Mouse (Mus musculus) brown adipose tissue, adult 24 weeks (tissue): ENCODE measurements around the gene Smpd3. TPM values are rescaled to one million over a fixed set of nuclear protein-coding genes. Genes with fewer than 3 reads are reported as not detected.
"Not testable (repeated sequence)": the region's sequence is repeated elsewhere in the genome, so short reads cannot be mapped to it uniquely, and the experiment has no call there.

ENCODE experiments used
- H3K27ac ChIP-seq: fragments of 200-500 bp; replicated peaks from 2 replicates; pipeline ENCODE4 v1.5.1; 2012; ENCODE audit warnings: low read depth, mild to moderate bottlenecking, low read length
- H3K4me1 ChIP-seq: fragments of 200-500 bp; 2 replicates; pipeline ENCODE4 v1.6.1; 2012; ENCODE audit warnings: low read length, mixed read lengths; ENCODE audit not compliant: control insufficient read depth, insufficient read depth, insufficient read length
- H3K4me3 ChIP-seq: fragments of 200-500 bp; 2 replicates; pipeline ENCODE4 v1.5.1; 2012; ENCODE audit warnings: low read depth, mild to moderate bottlenecking, low read length, moderate library complexity; ENCODE audit not compliant: insufficient read depth
- polyA plus RNA-seq: library from polyadenylated mRNA; stranded (reverse); fragments of >200 nt; gene quantifications from 2 replicates; pipeline ENCODE4 v1.2.4, GENCODE M21; 2012; ENCODE audit not compliant: missing spikeins, insufficient read depth, insufficient read length

Gene Smpd3
- polyA plus RNA-seq, 1 experiment, result 0.95 TPM

- Histone ChIP-seq H3K4me1 (no peaks in the 10 kb centered on the region; the same call in 1 of the 2 replicates), H3K4me3 (no peak overlapping the region), H3K27ac (no peak overlapping the region)
These were observed 25.8 kb downstream of the Smpd3 start for GRCm38 (mm10) chr8:106311967-106312366.

DNA sequence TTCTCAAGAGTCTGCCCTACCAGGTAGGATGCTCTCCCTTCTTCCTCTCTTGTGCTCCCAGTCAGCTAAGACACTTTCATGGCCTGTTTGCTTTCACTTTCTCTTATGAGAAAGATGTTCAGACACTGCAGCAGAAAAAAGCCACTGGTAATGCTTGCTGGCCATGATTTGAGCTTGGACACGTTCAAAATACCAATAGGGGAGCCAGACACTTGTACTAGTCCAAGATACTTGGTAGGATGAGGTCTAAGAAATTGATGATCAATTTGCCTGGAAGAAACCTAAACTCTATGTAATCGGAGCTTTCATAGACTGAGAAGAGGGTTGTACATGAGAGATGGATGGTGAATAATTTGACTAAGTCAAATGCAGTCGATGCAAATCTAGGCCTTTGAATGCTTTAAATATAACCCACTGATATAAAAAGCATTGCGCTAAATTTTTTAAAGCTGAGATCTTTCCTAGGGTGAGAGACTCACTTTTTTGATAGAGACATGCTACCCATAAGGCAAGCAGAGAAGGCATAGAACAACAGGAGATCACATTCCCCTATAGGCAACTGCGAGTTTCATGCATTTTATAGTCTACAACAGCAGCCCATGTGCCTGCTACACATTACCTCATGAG, 27.6 kb downstream of the Smpd3 start:
- Histone ChIP-seq H3K4me3 (no peak overlapping the region), H3K4me1 (peaks cover 11% of the 10 kb centered on the region), H3K27ac (no peak overlapping the region)

GRCm38 (mm10) chr8:106308082-106308786, 29.6 kb downstream of the Smpd3 start:
- H3K27ac ChIP-seq, H3K4me3 ChIP-seq: not testable (repeated sequence)
- H3K4me1 ChIP-seq, result peaks cover 14% of the 10 kb centered on the region

- H3K4me1 ChIP-seq, result peaks cover 14% of the 10 kb centered on the region
- H3K27ac ChIP-seq, result peak overlapping the region; percentile 67; the same call in 1 of the 2 replicates
These were observed 30.2 kb downstream of the Smpd3 start for GRCm38 (mm10) chr8:106307586-106307985.

DNA sequence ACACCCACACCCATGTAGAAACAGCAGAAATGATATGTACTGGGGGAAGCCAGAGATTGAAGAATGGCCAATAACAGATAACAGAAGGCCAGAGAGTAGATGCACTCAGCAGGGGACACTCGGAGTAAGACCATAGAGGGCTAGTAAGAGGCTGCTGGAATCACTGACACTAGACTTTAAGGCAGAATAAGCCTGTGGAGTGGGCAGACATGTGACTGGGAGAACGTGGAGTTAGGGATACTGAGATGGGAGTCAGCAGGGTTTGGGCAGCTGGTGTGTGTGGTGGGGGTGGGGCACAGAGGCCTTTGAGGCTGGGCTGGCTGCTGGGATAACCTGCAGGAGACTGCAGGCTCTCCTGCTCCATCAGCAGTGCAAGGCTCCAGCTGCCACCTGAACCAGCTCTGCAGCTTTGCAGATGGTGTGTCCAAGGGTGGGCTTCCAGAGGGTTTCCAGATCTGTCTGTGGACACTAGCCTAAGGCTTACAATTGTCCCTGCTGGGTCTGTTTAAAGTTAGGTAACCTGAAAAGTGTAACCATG, 31.0 kb downstream of the Smpd3 start:
- H3K27ac ChIP-seq, H3K4me3 ChIP-seq: not testable (repeated sequence)
- H3K4me1 ChIP-seq, result peaks cover 14% of the 10 kb centered on the region

More at GRCm38 (mm10) chr8:106307586-106307985, 30.2 kb downstream of the Smpd3 start:
- H3K4me3 ChIP-seq, result no peak overlapping the region

DNA sequence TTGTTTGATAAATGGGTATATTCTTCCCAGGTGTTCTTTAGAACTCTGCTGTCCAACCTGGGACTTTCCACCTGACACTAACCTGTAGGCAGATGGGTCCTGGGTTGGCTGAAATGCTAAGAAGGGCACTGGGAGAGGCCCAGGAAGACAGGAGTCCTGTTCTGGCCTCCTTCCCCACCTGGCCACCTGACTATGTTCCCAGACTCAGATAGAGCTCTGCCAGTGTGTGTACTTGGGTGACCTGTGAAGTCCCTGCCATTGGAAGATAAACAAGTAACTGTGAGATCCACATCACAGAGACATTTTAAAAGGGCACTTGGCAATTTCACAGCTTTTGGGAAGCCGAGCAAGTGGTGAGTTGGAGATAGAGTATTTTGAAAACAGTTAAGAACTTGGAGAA, 31.7 kb downstream of the Smpd3 start:
- H3K4me3 ChIP-seq, result no peak overlapping the region
- H3K27ac ChIP-seq, result no peak overlapping the region
- H3K4me1 ChIP-seq, result peaks cover 14% of the 10 kb centered on the region

- H3K4me1 ChIP-seq, result peaks cover 14% of the 10 kb centered on the region
These were observed 32.5 kb downstream of the Smpd3 start for GRCm38 (mm10) chr8:106305301-106305700.

DNA sequence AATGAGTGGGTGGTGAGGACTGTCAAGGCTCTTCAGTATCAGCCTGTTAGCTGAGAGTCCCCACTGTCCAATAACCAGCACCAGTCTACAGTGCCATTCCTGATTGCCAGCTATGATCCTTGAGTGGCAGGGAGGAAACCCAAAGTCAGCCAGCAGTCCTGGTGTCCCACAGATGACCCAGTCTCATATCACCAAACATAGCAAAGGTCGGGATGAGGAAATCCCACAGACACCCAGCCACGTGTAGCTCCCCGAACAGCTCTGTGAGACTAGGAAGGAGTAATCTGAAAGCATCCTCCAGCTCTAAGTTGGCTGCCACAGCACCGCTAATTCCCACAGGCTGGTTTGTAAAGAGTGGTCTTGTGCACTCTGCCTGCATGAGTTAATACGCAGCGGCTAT, 33.5 kb downstream of the Smpd3 start:
- Histone ChIP-seq H3K4me1 (peaks cover 14% of the 10 kb centered on the region), H3K4me3 (no peak overlapping the region), H3K27ac (no peak overlapping the region)

More at GRCm38 (mm10) chr8:106305301-106305700, 32.5 kb downstream of the Smpd3 start:
- H3K4me3 ChIP-seq, result no peak overlapping the region
- H3K27ac ChIP-seq, result no peak overlapping the region

DNA sequence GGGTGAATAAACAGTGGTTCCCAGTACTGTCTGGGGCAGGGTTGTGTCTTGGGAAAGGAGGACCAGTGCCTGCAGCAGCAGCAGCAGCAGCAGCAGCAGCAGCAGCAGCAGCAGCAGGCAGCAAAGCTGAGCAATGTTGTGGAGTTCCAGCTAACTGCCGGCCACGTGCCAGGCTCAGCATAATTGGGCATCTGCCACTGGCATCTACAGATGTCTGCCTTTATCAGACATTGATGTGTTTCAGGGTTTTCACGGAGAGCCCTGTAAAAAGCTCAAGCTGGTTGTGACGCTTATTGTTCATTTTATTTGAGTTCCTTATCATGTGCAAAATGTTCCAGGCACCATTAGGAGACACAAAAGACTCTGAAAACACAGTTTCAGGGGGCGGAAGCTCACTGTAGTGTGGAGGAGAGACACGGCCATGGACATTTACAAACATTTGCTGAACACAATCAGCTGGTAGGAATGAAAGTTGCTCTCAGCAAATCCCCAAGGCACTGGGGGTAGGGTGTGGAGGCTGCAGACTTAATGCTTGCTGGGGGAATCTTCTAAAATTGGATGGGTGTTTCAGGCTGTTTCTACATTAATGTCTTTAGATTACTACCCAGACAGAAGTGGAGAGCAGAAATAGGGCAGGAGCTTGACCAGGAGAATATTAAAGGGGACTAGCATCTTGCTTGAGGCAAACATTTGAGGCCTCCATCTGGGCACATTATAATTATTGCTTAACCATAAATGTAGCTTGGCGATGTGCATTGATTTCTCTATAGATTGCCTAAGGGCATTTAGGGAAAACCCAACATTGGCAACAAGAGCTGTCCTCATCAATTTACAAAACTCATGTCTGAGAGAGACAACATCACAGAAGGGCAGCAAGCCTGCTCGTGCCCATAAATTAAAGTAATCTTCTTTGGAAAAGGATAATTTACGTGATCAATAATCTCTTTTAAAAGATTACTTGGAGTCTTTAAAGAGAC, 36.8 kb downstream of the Smpd3 start:
- Histone ChIP-seq H3K27ac (no peak overlapping the region), H3K4me3 (no peak overlapping the region), H3K4me1 (peaks cover 8% of the 10 kb centered on the region)

DNA sequence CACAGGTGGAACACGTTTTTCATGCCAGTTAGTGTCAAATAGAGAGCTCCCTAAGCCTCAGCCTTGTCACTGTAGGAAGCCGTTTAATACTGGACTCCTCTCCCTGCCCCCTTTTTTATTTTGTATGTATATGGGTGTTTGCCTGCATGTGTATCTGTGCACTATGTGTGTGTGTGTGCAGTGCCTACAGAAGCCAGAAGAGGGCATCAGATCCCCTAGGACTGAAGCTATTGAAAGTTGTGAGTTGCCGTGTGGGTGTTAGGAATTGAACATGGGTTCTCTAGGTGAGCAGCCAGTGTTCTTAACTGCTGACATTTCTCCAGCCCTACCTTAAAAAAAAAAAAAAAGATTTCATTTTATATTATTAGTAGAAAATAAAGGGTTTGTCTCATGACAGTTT, 38.1 kb downstream of the Smpd3 start:
- peaks cover 2% of the 10 kb centered on the region; the same call in 1 of the 2 replicates for H3K4me1 ChIP-seq
- no peak overlapping the region for H3K27ac ChIP-seq
- no peak overlapping the region for H3K4me3 ChIP-seq

DNA sequence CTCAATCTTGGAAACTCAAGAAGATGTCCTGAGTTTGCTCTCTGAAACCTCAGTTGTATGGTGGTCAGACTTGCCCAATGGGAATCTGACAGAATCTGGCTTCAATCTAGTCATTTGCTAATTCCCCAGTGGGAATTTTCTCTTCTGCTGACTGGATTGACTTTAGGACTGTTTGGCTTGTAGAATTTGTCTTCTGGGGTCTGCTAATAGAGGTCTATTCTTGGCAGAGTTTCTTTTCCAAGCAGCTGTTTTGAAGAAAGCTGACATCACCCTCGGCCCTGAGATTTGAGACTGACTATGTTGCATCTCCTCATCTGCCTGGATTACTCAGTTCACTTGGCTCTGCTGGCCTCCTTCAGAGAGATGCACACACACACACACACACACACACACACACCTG, 38.9 kb downstream of the Smpd3 start:
- H3K4me1 ChIP-seq, result peaks cover 2% of the 10 kb centered on the region; the same call in 1 of the 2 replicates
- no peak overlapping the region for H3K27ac ChIP-seq
- H3K4me3 ChIP-seq, result no peak overlapping the region

DNA sequence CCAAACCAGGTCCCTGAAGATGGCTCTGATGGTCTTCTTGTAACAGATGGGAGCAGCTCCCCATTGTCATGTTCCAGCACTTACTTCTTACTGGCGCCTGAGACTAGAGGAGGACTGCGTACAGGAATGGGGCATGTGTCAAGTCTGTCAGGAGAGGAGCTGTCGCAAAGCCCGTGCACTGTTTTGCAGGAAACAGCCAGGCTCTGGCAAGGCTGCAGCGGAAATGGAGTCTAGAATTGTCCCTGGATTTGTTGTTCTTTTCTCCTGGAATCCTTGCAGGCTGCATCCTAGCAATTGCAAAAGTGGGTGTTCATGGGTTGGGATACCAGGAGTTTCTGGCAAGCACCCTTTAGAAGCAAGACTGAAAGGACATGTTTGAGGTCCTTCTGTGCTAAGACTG, 39.5 kb downstream of the Smpd3 start:
- no peak overlapping the region for H3K27ac ChIP-seq
- H3K4me1 ChIP-seq, result peaks cover 2% of the 10 kb centered on the region; the same call in 1 of the 2 replicates

DNA sequence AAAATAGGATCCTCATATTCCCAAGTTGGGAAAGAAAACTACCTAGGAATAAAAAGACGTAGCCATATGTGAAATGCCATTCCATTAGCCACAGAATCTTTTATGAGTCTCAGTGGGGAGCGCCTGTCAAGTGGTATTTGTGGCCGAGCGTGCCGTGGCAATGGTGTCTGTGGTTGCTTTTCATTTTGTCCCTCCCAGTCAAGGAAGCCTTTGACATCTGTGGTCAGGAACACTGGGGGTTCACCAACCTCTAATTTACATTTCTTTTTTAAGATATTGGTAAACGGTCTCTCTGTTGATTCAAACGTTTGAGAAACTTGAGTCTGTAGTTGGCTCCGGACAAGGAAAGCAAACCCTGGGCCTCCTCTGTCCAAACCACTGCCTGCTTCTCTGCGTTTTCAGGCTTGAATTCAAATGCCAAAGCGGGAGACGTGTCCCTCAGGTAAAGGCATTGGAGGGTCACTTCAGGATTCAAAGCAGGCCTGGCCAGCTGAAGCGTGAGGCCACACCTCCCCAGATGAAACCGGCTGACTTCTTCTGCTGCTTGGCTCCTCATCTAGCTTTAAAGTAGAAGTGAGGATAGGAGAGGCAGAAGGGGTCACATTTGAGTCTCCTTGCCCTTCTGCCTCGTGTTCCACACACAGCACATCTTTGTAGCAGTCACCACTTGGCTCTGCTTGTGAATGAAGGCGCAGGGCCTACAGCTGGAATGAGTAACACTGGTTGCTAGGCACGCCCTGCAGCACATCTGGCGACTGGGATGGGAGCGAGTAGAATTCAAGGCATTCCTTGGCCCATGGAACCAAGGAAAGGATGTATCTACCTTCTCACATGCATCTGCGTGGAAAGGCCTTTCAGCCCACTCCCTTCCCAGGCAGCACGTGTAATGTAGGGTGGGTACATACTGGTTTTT, 45.0 kb downstream of the Smpd3 start:
- no peak overlapping the region for H3K27ac ChIP-seq
- H3K4me3 ChIP-seq, result no peak overlapping the region
- H3K4me1 ChIP-seq, result no peaks in the 10 kb centered on the region

More for the DNA sequence above, 39.5 kb downstream of the Smpd3 start:
- no peak overlapping the region for H3K4me3 ChIP-seq

DNA sequence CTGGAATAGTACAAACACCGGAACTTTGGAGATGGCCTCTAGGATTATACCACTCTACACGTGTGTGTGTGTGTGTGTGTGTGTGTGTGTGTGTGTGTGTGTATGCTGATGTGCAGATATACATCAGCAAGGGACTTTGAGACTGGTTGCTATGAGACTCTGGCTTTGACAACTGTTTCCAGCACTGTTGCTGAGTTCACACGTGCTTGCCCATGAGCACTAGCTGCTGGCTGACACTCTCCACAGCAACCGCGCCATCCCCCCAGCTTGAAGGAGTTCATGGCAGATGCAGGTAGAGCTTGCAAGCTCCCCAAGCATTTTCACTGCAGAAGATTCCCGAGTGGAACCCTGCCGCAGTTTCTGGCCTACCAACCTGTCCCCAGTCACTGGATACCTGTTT, 48.3 kb downstream of the Smpd3 start:
- Histone ChIP-seq H3K4me1 (no peaks in the 10 kb centered on the region), H3K27ac (no peak overlapping the region), H3K4me3 (no peak overlapping the region)
